Mouse (Mus musculus): Measurements from ENCODE around the gene Mef2c. TPM values are rescaled to one million over a fixed set of nuclear protein-coding genes. Genes with fewer than 3 reads are reported as not detected.

Mef2c gene
- polyA plus RNA-seq, 1 experiment = 16.7 TPM

GRCm38 (mm10) chr13:83563261-83563660 is 59.4 kb downstream of the Mef2c start:
- H3K27ac ChIP-seq (ENCODE audit: insufficient read depth, low read length) = no peak overlapping the region
- H3K4me3 ChIP-seq (replicated peaks; ENCODE audit: insufficient read depth, low read depth, low read length) = no peak overlapping the region
- no peaks in the 10 kb centered on the region for H3K27me3 ChIP-seq (ENCODE audit: control insufficient read depth, insufficient read depth, low read length)
- WGBS = 71% methylated on average over 2 of the region's 2 CpGs
- no peak for DNase-seq
- no peaks in the 10 kb centered on the region for H3K4me1 ChIP-seq (ENCODE audit: control insufficient read depth, insufficient read depth, low read length)
- TF ChIP-seq POLR2A (IDR thresholded peaks at IDR 0.05; ENCODE audit: borderline replicate concordance, insufficient read depth, low read length) (no peak), CTCF (IDR thresholded peaks at IDR 0.05; ENCODE audit: borderline replicate concordance, insufficient read depth, low read depth, low read length) (no peak)

GRCm38 (mm10) chr13:83565732-83566131 is 61.9 kb downstream of the Mef2c start:
- no peak overlapping the region for H3K27ac ChIP-seq (ENCODE audit: insufficient read depth, low read length)
- TF ChIP-seq CTCF (IDR thresholded peaks at IDR 0.05; ENCODE audit: borderline replicate concordance, insufficient read depth, low read depth, low read length) (no peak), POLR2A (IDR thresholded peaks at IDR 0.05; ENCODE audit: borderline replicate concordance, insufficient read depth, low read length) (no peak)
- WGBS = 70% methylated on average over 3 of the region's 3 CpGs
- H3K4me1 ChIP-seq (ENCODE audit: control insufficient read depth, insufficient read depth, low read length) = no peaks in the 10 kb centered on the region
- H3K4me3 ChIP-seq (replicated peaks; ENCODE audit: insufficient read depth, low read depth, low read length) = no peak overlapping the region
- no peak for DNase-seq
- H3K27me3 ChIP-seq (ENCODE audit: control insufficient read depth, insufficient read depth, low read length) = no peaks in the 10 kb centered on the region

GRCm38 (mm10) chr13:83566180-83566579 is 62.3 kb downstream of the Mef2c start:
- DNase-seq = no peak
- Histone ChIP-seq H3K4me1 (ENCODE audit: control insufficient read depth, insufficient read depth, low read length) (no peaks in the 10 kb centered on the region), H3K27ac (ENCODE audit: insufficient read depth, low read length) (no peak overlapping the region), H3K4me3 (replicated peaks; ENCODE audit: insufficient read depth, low read depth, low read length) (no peak overlapping the region), H3K27me3 (ENCODE audit: control insufficient read depth, insufficient read depth, low read length) (no peaks in the 10 kb centered on the region)
- WGBS = 68% methylated on average over 4 of the region's 4 CpGs
- no peak for TF ChIP-seq CTCF (IDR thresholded peaks at IDR 0.05; ENCODE audit: borderline replicate concordance, insufficient read depth, low read depth, low read length)
- TF ChIP-seq POLR2A (IDR thresholded peaks at IDR 0.05; ENCODE audit: borderline replicate concordance, insufficient read depth, low read length) = no peak

- no peak for DNase-seq
- no peak overlapping the region for H3K4me3 ChIP-seq (replicated peaks; ENCODE audit: insufficient read depth, low read depth, low read length)
- 66% methylated on average over 8 of the region's 8 CpGs for WGBS
Observed at GRCm38 (mm10) chr13:83566834-83567534, 63.1 kb downstream of the Mef2c start.

GRCm38 (mm10) chr13:83567681-83568080 is 63.8 kb downstream of the Mef2c start:
- DNase-seq = no peak
- Histone ChIP-seq H3K27me3 (ENCODE audit: control insufficient read depth, insufficient read depth, low read length) (no peaks in the 10 kb centered on the region), H3K4me1 (ENCODE audit: control insufficient read depth, insufficient read depth, low read length) (no peaks in the 10 kb centered on the region), H3K4me3 (replicated peaks; ENCODE audit: insufficient read depth, low read depth, low read length) (no peak overlapping the region), H3K27ac (ENCODE audit: insufficient read depth, low read length) (no peak overlapping the region)
- WGBS = 56% methylated on average over 3 of the region's 3 CpGs
- TF ChIP-seq POLR2A (IDR thresholded peaks at IDR 0.05; ENCODE audit: borderline replicate concordance, insufficient read depth, low read length) (no peak), CTCF (IDR thresholded peaks at IDR 0.05; ENCODE audit: borderline replicate concordance, insufficient read depth, low read depth, low read length) (no peak)

More at GRCm38 (mm10) chr13:83566834-83567534, 63.1 kb downstream of the Mef2c start:
- TF ChIP-seq CTCF (IDR thresholded peaks at IDR 0.05; ENCODE audit: borderline replicate concordance, insufficient read depth, low read depth, low read length) (no peak), POLR2A (IDR thresholded peaks at IDR 0.05; ENCODE audit: borderline replicate concordance, insufficient read depth, low read length) (no peak)
- H3K4me1 ChIP-seq (ENCODE audit: control insufficient read depth, insufficient read depth, low read length) = no peaks in the 10 kb centered on the region
- H3K27ac ChIP-seq (ENCODE audit: insufficient read depth, low read length) = no peak overlapping the region
- H3K27me3 ChIP-seq (ENCODE audit: control insufficient read depth, insufficient read depth, low read length) = no peaks in the 10 kb centered on the region

GRCm38 (mm10) chr13:83568759-83569256 is 65.0 kb downstream of the Mef2c start:
- WGBS = 86% methylated on average over 11 of the region's 11 CpGs
- Histone ChIP-seq H3K4me3 (replicated peaks; ENCODE audit: insufficient read depth, low read depth, low read length) (no peak overlapping the region), H3K27ac (ENCODE audit: insufficient read depth, low read length) (no peak overlapping the region), H3K4me1 (ENCODE audit: control insufficient read depth, insufficient read depth, low read length) (no peaks in the 10 kb centered on the region), H3K27me3 (ENCODE audit: control insufficient read depth, insufficient read depth, low read length) (no peaks in the 10 kb centered on the region)
- DNase-seq = no peak
- TF ChIP-seq CTCF (IDR thresholded peaks at IDR 0.05; ENCODE audit: borderline replicate concordance, insufficient read depth, low read depth, low read length) = no peak
- no peak for TF ChIP-seq POLR2A (IDR thresholded peaks at IDR 0.05; ENCODE audit: borderline replicate concordance, insufficient read depth, low read length)

- Histone ChIP-seq H3K4me3 (replicated peaks; ENCODE audit: insufficient read depth, low read depth, low read length) (no peak overlapping the region), H3K4me1 (ENCODE audit: control insufficient read depth, insufficient read depth, low read length) (no peaks in the 10 kb centered on the region), H3K27me3 (ENCODE audit: control insufficient read depth, insufficient read depth, low read length) (no peaks in the 10 kb centered on the region), H3K27ac (ENCODE audit: insufficient read depth, low read length) (no peak overlapping the region)
- 65% methylated on average over 7 of the region's 7 CpGs for WGBS
- no peak for TF ChIP-seq CTCF (IDR thresholded peaks at IDR 0.05; ENCODE audit: borderline replicate concordance, insufficient read depth, low read depth, low read length)
- TF ChIP-seq POLR2A (IDR thresholded peaks at IDR 0.05; ENCODE audit: borderline replicate concordance, insufficient read depth, low read length) = no peak
- DNase-seq = no peak
Observed at GRCm38 (mm10) chr13:83571973-83572447, 68.2 kb downstream of the Mef2c start.

GRCm38 (mm10) chr13:83572469-83572868 is 68.6 kb downstream of the Mef2c start:
- Histone ChIP-seq H3K4me1 (ENCODE audit: control insufficient read depth, insufficient read depth, low read length) (no peaks in the 10 kb centered on the region), H3K27ac (ENCODE audit: insufficient read depth, low read length) (no peak overlapping the region), H3K27me3 (ENCODE audit: control insufficient read depth, insufficient read depth, low read length) (no peaks in the 10 kb centered on the region), H3K4me3 (replicated peaks; ENCODE audit: insufficient read depth, low read depth, low read length) (no peak overlapping the region)
- TF ChIP-seq CTCF (IDR thresholded peaks at IDR 0.05; ENCODE audit: borderline replicate concordance, insufficient read depth, low read depth, low read length) (no peak), POLR2A (IDR thresholded peaks at IDR 0.05; ENCODE audit: borderline replicate concordance, insufficient read depth, low read length) (no peak)
- no peak for DNase-seq
- 78% methylated on average over 5 of the region's 5 CpGs for WGBS
